Mouse (Mus musculus) forebrain, embryonic 10.5 days (tissue): Measurements from ENCODE around the gene Hoxd3. TPM values are rescaled to one million over a fixed set of nuclear protein-coding genes. Genes with fewer than 3 reads are reported as not detected.

Source experiments
- DNase-seq: peaks from one replicate; pipeline ENCODE4 v3.0.0-alpha.2; 2017; ENCODE audit warnings: low spot score; ENCODE audit errors: extremely low spot score
- H3K27ac ChIP-seq: fragments of 300-500 bp; sonication (generic); 2 replicates; pipeline ENCODE4 v1.5.1; 2016; ENCODE audit warnings: mild to moderate bottlenecking
- H3K27me3 ChIP-seq: fragments of 300-500 bp; sonication (generic); 2 replicates; pipeline ENCODE4 v1.6.1; 2016; ENCODE audit warnings: mild to moderate bottlenecking; ENCODE audit not compliant: poor library complexity, severe bottlenecking
- H3K36me3 ChIP-seq: fragments of 300-500 bp; sonication (generic); replicated peaks from 2 replicates; pipeline ENCODE4 v1.6.1; 2016; ENCODE audit warnings: mild to moderate bottlenecking, moderate library complexity
- H3K4me1 ChIP-seq: fragments of 300-500 bp; sonication (generic); 2 replicates; pipeline ENCODE4 v1.6.1; 2016
- H3K4me3 ChIP-seq: fragments of 300-500 bp; sonication (generic); 2 replicates; pipeline ENCODE4 v1.5.1; 2016; ENCODE audit warnings: mild to moderate bottlenecking, moderate library complexity
- H3K9me3 ChIP-seq: fragments of 300-500 bp; sonication (generic); 2 replicates; pipeline ENCODE4 v1.6.1; 2016; ENCODE audit warnings: mild to moderate bottlenecking, moderate library complexity
- WGBS: fragments of 180-500 bp; shearing (Covaris S2); methylation state at CpG from one replicate; pipeline ENCODE4 v1.1.7; 2016; 5-methylcytosine and 5-hydroxymethylcytosine counted together
- polyA plus RNA-seq: library from polyadenylated mRNA; unstranded; fragments of >200 nt; fragmentation: Nextera tagmentation; extraction: Ambion mirVana; gene quantifications from 2 replicates; pipeline ENCODE4 v1.2.1, GENCODE M21; 2016

Hoxd3 gene
- polyA plus RNA-seq, 1 experiment from 2014 or later: 0.10 TPM

DNA sequence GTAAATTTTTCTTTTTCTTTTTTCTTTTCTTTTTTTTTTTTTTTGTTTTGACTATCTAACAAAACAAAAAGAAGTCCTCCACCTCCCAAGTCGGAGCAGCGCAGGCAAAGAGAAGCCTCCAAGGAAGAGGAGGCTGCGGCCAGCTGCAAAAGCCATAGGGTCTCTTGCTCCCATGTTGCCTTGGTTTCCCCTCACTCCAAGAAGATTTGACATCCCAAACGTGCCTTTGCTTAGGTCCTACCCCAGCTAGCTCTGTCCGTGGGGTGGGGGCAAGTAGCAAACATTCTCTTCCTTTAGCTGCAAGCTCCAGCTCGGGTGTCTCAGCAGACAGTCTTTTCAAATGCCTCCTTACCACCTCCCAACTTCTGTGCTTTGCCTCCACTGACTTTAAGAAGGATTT lies 22.0 kb downstream of the Hoxd3 start:
- H3K27me3 ChIP-seq: peaks cover 100% of the 10 kb centered on the region
- no peaks in the 10 kb centered on the region for H3K9me3 ChIP-seq
- no peak overlapping the region for H3K27ac ChIP-seq
- peak; percentile 34 for DNase-seq
- no peaks in the 10 kb centered on the region for H3K36me3 ChIP-seq
- H3K4me1 ChIP-seq: peaks cover 7% of the 10 kb centered on the region
- whole genome bisulfite sequencing: 1% methylated on average over 6 of the region's 6 CpGs
- no peak overlapping the region for H3K4me3 ChIP-seq

GRCm38 (mm10) chr2:74734451-74734850 lies 22.7 kb downstream of the Hoxd3 start:
- Histone ChIP-seq H3K27me3 (peaks cover 100% of the 10 kb centered on the region), H3K4me1 (peaks cover 7% of the 10 kb centered on the region), H3K36me3 (no peaks in the 10 kb centered on the region), H3K9me3 (no peaks in the 10 kb centered on the region), H3K4me3 (no peak overlapping the region), H3K27ac (no peak overlapping the region)
- no peak for DNase-seq
- WGBS: 1% methylated on average over 13 of the region's 13 CpGs

DNA sequence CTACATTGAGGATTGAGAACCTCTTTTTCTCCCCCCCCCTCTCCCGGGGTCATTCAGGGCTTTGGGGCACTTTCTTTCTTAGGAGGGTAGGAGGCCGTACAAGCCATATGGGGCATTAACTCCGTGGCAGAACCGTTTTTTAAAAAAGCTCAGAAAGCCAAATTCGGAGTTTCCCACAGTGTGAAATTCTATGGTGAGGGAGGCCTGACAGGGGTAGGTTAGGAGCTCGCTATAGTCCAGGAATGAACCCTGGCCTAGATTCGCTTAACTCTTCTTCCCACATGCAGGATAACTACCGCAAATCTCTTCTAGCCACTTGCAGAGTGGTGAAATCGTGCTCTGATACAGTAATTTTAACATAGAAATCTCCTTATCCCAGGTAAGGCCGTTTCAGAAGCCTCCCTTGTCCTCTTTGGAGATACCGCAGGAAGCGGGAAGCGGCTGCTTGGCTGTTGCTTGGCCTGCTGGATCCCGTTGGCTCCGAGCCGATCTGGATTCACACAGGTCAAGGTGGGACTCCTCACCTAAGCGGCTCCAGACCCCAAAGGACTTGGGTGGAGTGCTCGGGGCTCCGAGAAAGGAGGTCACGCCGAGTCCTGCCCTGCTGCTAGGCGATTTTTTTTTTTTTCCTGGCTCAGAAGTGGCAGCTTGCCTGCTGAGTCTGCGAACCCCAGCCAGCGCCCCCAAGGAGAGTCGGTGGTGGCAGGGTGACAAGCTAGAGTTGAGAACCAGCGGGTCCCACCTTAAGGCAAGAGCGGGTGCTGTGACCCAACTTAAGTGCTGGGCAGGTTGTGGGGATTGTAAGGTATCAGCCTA lies 23.5 kb downstream of the Hoxd3 start:
- no peaks in the 10 kb centered on the region for H3K9me3 ChIP-seq
- no peaks in the 10 kb centered on the region for H3K36me3 ChIP-seq
- H3K27ac ChIP-seq: no peak overlapping the region
- H3K27me3 ChIP-seq: peaks cover 100% of the 10 kb centered on the region
- no peak overlapping the region for H3K4me3 ChIP-seq
- DNase-seq: peak; percentile 60
- H3K4me1 ChIP-seq: peaks cover 8% of the 10 kb centered on the region
- under 1% methylated on average over 27 of the region's 27 CpGs for WGBS

- no peak overlapping the region; the same call in 1 of the 2 replicates for H3K4me3 ChIP-seq
- DNase-seq: peak; percentile 65
- peaks cover 11% of the 10 kb centered on the region for H3K4me1 ChIP-seq
- under 1% methylated on average over 42 of the region's 42 CpGs for WGBS
- H3K9me3 ChIP-seq: no peaks in the 10 kb centered on the region
- H3K36me3 ChIP-seq: no peaks in the 10 kb centered on the region
- H3K27me3 ChIP-seq: peaks cover 100% of the 10 kb centered on the region
- H3K27ac ChIP-seq: no peak overlapping the region
Measured at GRCm38 (mm10) chr2:74735851-74736687, 24.3 kb downstream of the Hoxd3 start.

GRCm38 (mm10) chr2:74736688-74737577 lies 25.2 kb downstream of the Hoxd3 start:
- DNase-seq: peak; percentile 33
- no peaks in the 10 kb centered on the region for H3K36me3 ChIP-seq
- H3K27ac ChIP-seq: no peak overlapping the region
- WGBS: 2% methylated on average over 15 of the region's 15 CpGs
- H3K4me1 ChIP-seq: peaks cover 11% of the 10 kb centered on the region
- no peaks in the 10 kb centered on the region for H3K9me3 ChIP-seq
- H3K4me3 ChIP-seq: no peak overlapping the region
- H3K27me3 ChIP-seq: peaks cover 100% of the 10 kb centered on the region

- Histone ChIP-seq H3K4me3 (no peak overlapping the region), H3K36me3 (no peaks in the 10 kb centered on the region), H3K27me3 (peaks cover 100% of the 10 kb centered on the region), H3K9me3 (no peaks in the 10 kb centered on the region), H3K4me1 (peaks cover 11% of the 10 kb centered on the region), H3K27ac (no peak overlapping the region)
- under 1% methylated on average over 7 of the region's 7 CpGs for WGBS
- peak; percentile 48 for DNase-seq
Measured at GRCm38 (mm10) chr2:74737578-74738070, 25.9 kb downstream of the Hoxd3 start.

- Histone ChIP-seq H3K4me1 (peaks cover 11% of the 10 kb centered on the region), H3K9me3 (no peaks in the 10 kb centered on the region), H3K27me3 (peaks cover 100% of the 10 kb centered on the region), H3K36me3 (no peaks in the 10 kb centered on the region), H3K4me3 (no peak overlapping the region), H3K27ac (no peak overlapping the region)
- under 1% methylated on average over 20 of the region's 20 CpGs for WGBS
- DNase-seq: peak; percentile 34
Measured at GRCm38 (mm10) chr2:74738623-74739475, 27.1 kb downstream of the Hoxd3 start.

GRCm38 (mm10) chr2:74739476-74739800 lies 27.7 kb downstream of the Hoxd3 start:
- H3K4me3 ChIP-seq: no peak overlapping the region
- 2% methylated on average over 2 of the region's 2 CpGs for WGBS

DNA sequence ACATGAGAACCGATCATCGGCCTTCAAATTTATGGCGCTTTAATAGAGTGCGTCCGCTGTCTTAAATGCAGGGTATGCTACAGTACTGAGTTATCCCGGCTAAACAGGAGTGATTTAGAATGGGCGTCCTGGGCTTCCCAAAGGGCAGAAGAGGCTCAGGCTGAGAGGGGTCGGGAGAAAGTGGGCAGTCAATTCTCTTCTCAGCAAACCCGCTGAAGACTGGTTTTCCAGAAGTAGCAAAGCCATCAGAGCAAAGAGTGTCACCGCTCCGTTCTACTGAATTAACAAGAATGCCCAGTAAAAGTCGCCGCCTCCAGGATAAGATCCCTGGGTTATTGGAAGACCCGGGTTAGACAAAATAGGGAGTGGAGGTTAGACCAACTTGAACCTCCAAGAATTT lies 28.1 kb downstream of the Hoxd3 start:
- H3K4me1 ChIP-seq: peaks cover 11% of the 10 kb centered on the region
- DNase-seq: peak; percentile 31

More at GRCm38 (mm10) chr2:74739476-74739800, 27.7 kb downstream of the Hoxd3 start:
- no peaks in the 10 kb centered on the region for H3K9me3 ChIP-seq
- peaks cover 100% of the 10 kb centered on the region for H3K27me3 ChIP-seq
- no peak for DNase-seq
- H3K36me3 ChIP-seq: no peaks in the 10 kb centered on the region
- H3K27ac ChIP-seq: no peak overlapping the region
- peaks cover 11% of the 10 kb centered on the region for H3K4me1 ChIP-seq

GRCm38 (mm10) chr2:74740311-74741091 lies 28.8 kb downstream of the Hoxd3 start:
- DNase-seq: peak; percentile 54
- H3K4me3 ChIP-seq: no peak overlapping the region

More for the DNA sequence above, 28.1 kb downstream of the Hoxd3 start:
- Histone ChIP-seq H3K27me3 (peaks cover 100% of the 10 kb centered on the region), H3K4me3 (no peak overlapping the region), H3K27ac (no peak overlapping the region), H3K36me3 (no peaks in the 10 kb centered on the region), H3K9me3 (no peaks in the 10 kb centered on the region)
- 1% methylated on average over 14 of the region's 14 CpGs for WGBS

More at GRCm38 (mm10) chr2:74740311-74741091, 28.8 kb downstream of the Hoxd3 start:
- H3K27me3 ChIP-seq: peaks cover 100% of the 10 kb centered on the region
- WGBS: under 1% methylated on average over 43 of the region's 43 CpGs
- no peaks in the 10 kb centered on the region for H3K36me3 ChIP-seq
- H3K27ac ChIP-seq: no peak overlapping the region
- H3K4me1 ChIP-seq: peaks cover 11% of the 10 kb centered on the region
- no peaks in the 10 kb centered on the region for H3K9me3 ChIP-seq
